19 mouse cellular contexts compared by ENCODE assay signal in the genomic region with DNA sequence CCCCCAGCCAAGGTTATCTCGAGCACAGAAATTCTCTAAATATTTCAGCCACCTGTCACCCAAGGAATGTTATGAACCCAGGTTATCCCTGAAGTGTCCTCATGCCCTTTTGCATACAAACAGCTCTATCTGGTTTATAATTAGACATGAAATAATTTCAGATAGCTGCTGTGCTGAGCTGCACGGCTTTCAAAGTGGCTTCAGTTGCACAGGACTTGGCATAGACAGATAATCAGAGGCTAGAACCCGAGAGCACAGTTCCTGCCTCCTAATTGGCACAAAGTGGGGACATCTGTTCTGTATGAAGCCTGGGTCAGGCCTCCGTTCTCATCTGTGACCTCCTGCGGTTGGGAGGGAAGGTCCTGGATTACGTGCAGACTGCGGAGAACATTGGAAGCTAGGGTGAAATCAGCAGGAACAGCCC.
A peak's percentile ranks its signal among the peaks of the same experiment; 100 is the strongest.
DNase-seq lines count a peak whose midpoint lies in the region; ATAC-seq lines count a peak whose summit lies in the region.
"Had no signal": no experiment of that assay in that cellular context is flagged by ENCODE, and none has a peak within 500 bp of the region (broad histone marks: within the 10 kb centered on the region; RNA-seq: fewer than 3 reads in every experiment).

No protein-coding gene starts in this region.

- no peak for ATAC-seq in heart, embryonic 13.5 days (ENCODE audit: extremely low read depth, insufficient number of reproducible peaks, low FRiP score, low TSS enrichment)
- 0 out of 2 replicates have a peak, but pooled peaks have one; percentile 44 for ATAC-seq in embryonic facial prominence, embryonic 11.5 days (replicated peaks; ENCODE audit: insufficient number of reproducible peaks, low FRiP score, low TSS enrichment, low read depth)
- no peak for ATAC-seq in hindbrain, embryonic 16.5 days
- ATAC-seq in liver, embryonic 12.5 days, result no peak
- no peak for ATAC-seq in CD4-positive, CD25-positive, alpha-beta regulatory T cell, adult 4 months
- ATAC-seq: forebrain, embryonic 13.5 days had no signal

- no peak for DNase-seq in heart, postnatal 36 days
- peak; percentile 76 for DNase-seq in brain, adult 2 months (ENCODE audit: low read depth, low spot score)
- peak; percentile 45 to 50 for DNase-seq in cerebellum, adult 18-20 months
- peak; percentile 72 for DNase-seq in embryonic facial prominence, embryonic 11.5 days (ENCODE audit: low spot score)
- DNase-seq: adrenal gland, postnatal 10 days; kidney, adult 11 months; kidney, postnatal 25 days; spleen, adult 18-20 months; thymus, postnatal 25 days had no signal

- H3K9ac ChIP-seq in heart, embryonic 13.5 days, result no peak overlapping the region
- no peak overlapping the region for H3K9ac ChIP-seq in embryonic facial prominence, embryonic 11.5 days (replicated peaks; ENCODE audit: low read length)
- H3K9ac ChIP-seq in hindbrain, embryonic 16.5 days (ENCODE audit: low read depth, low read length), result no peak overlapping the region
- H3K9ac ChIP-seq in liver, embryonic 12.5 days, result no peak overlapping the region
- H3K9ac ChIP-seq: embryonic facial prominence, embryonic 12.5 days; forebrain, embryonic 13.5 days; hindbrain, embryonic 13.5 days; stomach, embryonic 15.5 days had no signal

- no peaks in the 10 kb centered on the region for H3K9me3 ChIP-seq in heart, embryonic 13.5 days
- H3K9me3 ChIP-seq in embryonic facial prominence, embryonic 11.5 days (replicated peaks; ENCODE audit: control insufficient read depth, low read length), result no peaks in the 10 kb centered on the region
- no peaks in the 10 kb centered on the region for H3K9me3 ChIP-seq in hindbrain, embryonic 16.5 days (ENCODE audit: control insufficient read depth, low read length)
- H3K9me3 ChIP-seq in liver, embryonic 12.5 days (replicated peaks), result no peaks in the 10 kb centered on the region
- H3K9me3 ChIP-seq: embryonic facial prominence, embryonic 12.5 days; forebrain, embryonic 13.5 days; hindbrain, embryonic 13.5 days; stomach, embryonic 15.5 days had no signal

- H3K4me2 ChIP-seq in heart, embryonic 13.5 days, result no peak overlapping the region
- no peak overlapping the region for H3K4me2 ChIP-seq in embryonic facial prominence, embryonic 11.5 days (ENCODE audit: low read depth, low read length)
- no peak overlapping the region for H3K4me2 ChIP-seq in hindbrain, embryonic 16.5 days (ENCODE audit: low read length)
- no peak overlapping the region for H3K4me2 ChIP-seq in liver, embryonic 12.5 days
- H3K4me2 ChIP-seq: embryonic facial prominence, embryonic 12.5 days; forebrain, embryonic 13.5 days; hindbrain, embryonic 13.5 days; liver, embryonic 11.5 days; stomach, embryonic 15.5 days had no signal

- 0 out of 2 replicates have a peak overlapping the region, but pooled peaks have one; percentile 8 for H3K27ac ChIP-seq in heart, embryonic 13.5 days (replicated peaks)
- no peak overlapping the region for H3K27ac ChIP-seq in embryonic facial prominence, embryonic 11.5 days (replicated peaks; ENCODE audit: low read depth, low read length)
- H3K27ac ChIP-seq in hindbrain, embryonic 16.5 days (ENCODE audit: low read depth, low read length), result no peak overlapping the region
- H3K27ac ChIP-seq in liver, embryonic 12.5 days, result no peak overlapping the region
- H3K27ac ChIP-seq: embryonic facial prominence, embryonic 12.5 days; forebrain, embryonic 13.5 days; hindbrain, embryonic 13.5 days; stomach, embryonic 15.5 days had no signal

- peaks cover 17% of the 10 kb centered on the region for H3K4me1 ChIP-seq in heart, embryonic 13.5 days
- no peaks in the 10 kb centered on the region for H3K4me1 ChIP-seq in embryonic facial prominence, embryonic 11.5 days (ENCODE audit: control insufficient read depth, insufficient read depth, low read length)
- H3K4me1 ChIP-seq in hindbrain, embryonic 16.5 days (ENCODE audit: control insufficient read depth, insufficient read depth, low read depth, low read length), result no peaks in the 10 kb centered on the region
- no peaks in the 10 kb centered on the region for H3K4me1 ChIP-seq in liver, embryonic 12.5 days
- H3K4me1 ChIP-seq: hindbrain, embryonic 13.5 days; megakaryocyte, embryonic 14.5 days; stomach, embryonic 15.5 days had no signal

- H3K36me3 ChIP-seq in heart, embryonic 13.5 days, result no peaks in the 10 kb centered on the region
- H3K36me3 ChIP-seq in embryonic facial prominence, embryonic 11.5 days (replicated peaks; ENCODE audit: control insufficient read depth, insufficient read depth, low read depth, low read length), result no peaks in the 10 kb centered on the region
- H3K36me3 ChIP-seq in hindbrain, embryonic 16.5 days (ENCODE audit: control insufficient read depth, insufficient read depth, low read length), result no peaks in the 10 kb centered on the region
- H3K36me3 ChIP-seq in liver, embryonic 12.5 days, result no peaks in the 10 kb centered on the region
- H3K36me3 ChIP-seq: embryonic facial prominence, embryonic 12.5 days; hindbrain, embryonic 13.5 days; stomach, embryonic 15.5 days had no signal

- no peaks in the 10 kb centered on the region for H3K27me3 ChIP-seq in heart, embryonic 13.5 days (replicated peaks)
- H3K27me3 ChIP-seq in embryonic facial prominence, embryonic 11.5 days (ENCODE audit: control insufficient read depth, insufficient read depth, low read length), result no peaks in the 10 kb centered on the region
- H3K27me3 ChIP-seq in hindbrain, embryonic 16.5 days (replicated peaks; ENCODE audit: control insufficient read depth, insufficient read depth, low read length), result no peaks in the 10 kb centered on the region
- no peaks in the 10 kb centered on the region for H3K27me3 ChIP-seq in liver, embryonic 12.5 days (replicated peaks)
- H3K27me3 ChIP-seq: embryonic facial prominence, embryonic 12.5 days; forebrain, embryonic 13.5 days; hindbrain, embryonic 13.5 days; megakaryocyte, embryonic 14.5 days; stomach, embryonic 15.5 days had no signal

- 33% methylated on average over 7 of the region's 7 CpGs for WGBS in heart, embryonic 13.5 days
- 27% methylated on average over 7 of the region's 7 CpGs for WGBS in embryonic facial prominence, embryonic 11.5 days
- 53% methylated on average over 7 of the region's 7 CpGs for WGBS in hindbrain, embryonic 16.5 days
- 44% methylated on average over 7 of the region's 7 CpGs for WGBS in liver, embryonic 12.5 days (ENCODE audit: insufficient replicate concordance)

- H3K4me3 ChIP-seq in heart, embryonic 13.5 days, result no peak overlapping the region
- H3K4me3 ChIP-seq in embryonic facial prominence, embryonic 11.5 days (ENCODE audit: low read depth, low read length), result no peak overlapping the region
- no peak overlapping the region for H3K4me3 ChIP-seq in hindbrain, embryonic 16.5 days (ENCODE audit: low read length)
- no peak overlapping the region for H3K4me3 ChIP-seq in liver, embryonic 12.5 days
- H3K4me3 ChIP-seq: embryonic facial prominence, embryonic 12.5 days; forebrain, embryonic 13.5 days; hindbrain, embryonic 13.5 days; megakaryocyte, embryonic 14.5 days; stomach, embryonic 15.5 days had no signal

- intact Hi-C loops in heart, postnatal 36 days (cut with DNase I), result no loop called here

Comparison
In these comparisons a context has a peak if more than half of its experiments do, and no peak if none do; other contexts are left out.
1. DNase-seq: peak in brain, adult 2 months (single experiment), cerebellum, adult 18-20 months (2 of 2) and embryonic facial prominence, embryonic 11.5 days (single experiment); none in heart, postnatal 36 days (0 of 2).